Mouse (Mus musculus) inflammation-experienced regulatory T-cells, adult 6 months (primary cell): Measurements from ENCODE around the gene Ccdc18. TPM values are rescaled to one million over a fixed set of nuclear protein-coding genes. Genes with fewer than 3 reads are reported as not detected.
"Not testable (repeated sequence)": the region's sequence is repeated elsewhere in the genome, so short reads cannot be mapped to it uniquely, and the experiment has no call there.

Experiments used
- ATAC-seq: one replicate; pipeline ENCODE4 v1.8.0; 2017
- polyA plus RNA-seq, 3 experiments: library from polyadenylated mRNA; unstranded; fragments of 100-300 nt; shearing (Covaris generic); gene quantifications; one replicate each; pipeline ENCODE4 v1.2.1; 2017

Ccdc18 gene
- polyA plus RNA-seq, result 1 to 10 TPM; 2.1 to 9.0 (median 2.2) TPM

- ATAC-seq, result peak; percentile 99
Observed at GRCm38 (mm10) chr5:108132441-108133243, at the start of gene Ccdc18, which contains the start of gene Tmed5. Gene Ccdc18 (plus strand): TSS chr5:108132875. Gene Tmed5 (minus strand): TSS chr5:108132620.

GRCm38 (mm10) chr5:108085440-108085839 is 47.2 kb upstream of the Ccdc18 start:
- no peak for ATAC-seq

- not testable (repeated sequence) for ATAC-seq
Observed at GRCm38 (mm10) chr5:108092731-108093130, 39.9 kb upstream of the Ccdc18 start.

- no peak for ATAC-seq
Observed at GRCm38 (mm10) chr5:108097676-108098075, 35.0 kb upstream of the Ccdc18 start.

GRCm38 (mm10) chr5:108100196-108100595 is 32.5 kb upstream of the Ccdc18 start:
- ATAC-seq, result no peak

- no peak for ATAC-seq
Observed at GRCm38 (mm10) chr5:108104306-108104705, 28.4 kb upstream of the Ccdc18 start.

GRCm38 (mm10) chr5:108109346-108109745 is 23.3 kb upstream of the Ccdc18 start:
- no peak for ATAC-seq

GRCm38 (mm10) chr5:108117693-108118092 is 15.0 kb upstream of the Ccdc18 start:
- no peak for ATAC-seq

- no peak for ATAC-seq
Observed at GRCm38 (mm10) chr5:108120221-108120900, 12.3 kb upstream of the Ccdc18 start.

GRCm38 (mm10) chr5:108131849-108132440 is 730 bp upstream of the Ccdc18 start:
- ATAC-seq, result peak; percentile 11

GRCm38 (mm10) chr5:108152592-108152991 is 19.9 kb downstream of the Ccdc18 start:
- no peak for ATAC-seq

GRCm38 (mm10) chr5:108160796-108161195 is 28.1 kb downstream of the Ccdc18 start:
- no peak for ATAC-seq

- no peak for ATAC-seq
Observed at GRCm38 (mm10) chr5:108163695-108164094, 31.0 kb downstream of the Ccdc18 start.

- no peak for ATAC-seq
Observed at GRCm38 (mm10) chr5:108184050-108184449, 51.4 kb downstream of the Ccdc18 start.

- no peak for ATAC-seq
Observed at GRCm38 (mm10) chr5:108188967-108189366, 56.3 kb downstream of the Ccdc18 start.

GRCm38 (mm10) chr5:108206008-108206407 is 73.3 kb downstream of the Ccdc18 start:
- no peak for ATAC-seq

- no peak for ATAC-seq
Observed at GRCm38 (mm10) chr5:108211512-108211911, 78.8 kb downstream of the Ccdc18 start.

GRCm38 (mm10) chr5:108214928-108215327 is 82.3 kb downstream of the Ccdc18 start:
- no peak for ATAC-seq

- no peak for ATAC-seq
Observed at GRCm38 (mm10) chr5:108224077-108224476, 91.4 kb downstream of the Ccdc18 start.

- ATAC-seq, result no peak
Observed at GRCm38 (mm10) chr5:108226159-108226558, 93.5 kb downstream of the Ccdc18 start.

GRCm38 (mm10) chr5:108246314-108246765 is 113.7 kb downstream of the Ccdc18 start:
- ATAC-seq, result peak; percentile 82

- no peak for ATAC-seq
Observed at GRCm38 (mm10) chr5:108250033-108250432, 117.4 kb downstream of the Ccdc18 start.

GRCm38 (mm10) chr5:108255259-108255658 is 122.6 kb downstream of the Ccdc18 start:
- no peak for ATAC-seq
